Mouse (Mus musculus): ENCODE results near the gene Gm49601.

Gm49601 gene

GRCm38 (mm10) chr16:18629390-18630231, 3.4 kb upstream of the Gm49601 start, which contains the start of gene Sept5:
TSS of gene Sept5 (minus strand) at chr16:18629954.
- peak; percentile 48 to 75 for DNase-seq

- DNase-seq: no peak
Measured at GRCm38 (mm10) chr16:18628948-18629340, 2.7 kb upstream of the Gm49601 start.

GRCm38 (mm10) chr16:18628206-18628947, 2.1 kb upstream of the Gm49601 start:
- DNase-seq: no peak

GRCm38 (mm10) chr16:18627163-18627562, 936 bp upstream of the Gm49601 start:
- DNase-seq: no peak

GRCm38 (mm10) chr16:18625791-18626311, 376 bp downstream of the Gm49601 start:
- DNase-seq: peak in 1 of 2 experiments; percentile 37

GRCm38 (mm10) chr16:18625097-18625496, 1.1 kb downstream of the Gm49601 start:
- no peak for DNase-seq

- no peak for DNase-seq
Measured at GRCm38 (mm10) chr16:18624641-18625040, 1.6 kb downstream of the Gm49601 start.

GRCm38 (mm10) chr16:18623751-18624540, 2.3 kb downstream of the Gm49601 start:
- no peak for DNase-seq

- DNase-seq: no peak
Measured at GRCm38 (mm10) chr16:18622916-18623750, 3.1 kb downstream of the Gm49601 start.

GRCm38 (mm10) chr16:18622019-18622418, 4.2 kb downstream of the Gm49601 start, which contains the start of gene Gp1bb:
TSS of gene Gp1bb (minus strand) at chr16:18622403.
- no peak for DNase-seq

GRCm38 (mm10) chr16:18621362-18622001, 4.7 kb downstream of the Gm49601 start:
- DNase-seq: no peak

- peak; percentile 8 to 40 for DNase-seq
Measured at GRCm38 (mm10) chr16:18620601-18621361, 5.4 kb downstream of the Gm49601 start.

GRCm38 (mm10) chr16:18620201-18620600, 6.0 kb downstream of the Gm49601 start:
- no peak for DNase-seq

GRCm38 (mm10) chr16:18619110-18619509, 7.1 kb downstream of the Gm49601 start:
- DNase-seq: no peak

GRCm38 (mm10) chr16:18618297-18618696, 7.9 kb downstream of the Gm49601 start:
- no peak for DNase-seq

GRCm38 (mm10) chr16:18617370-18618065, 8.7 kb downstream of the Gm49601 start:
- peak; percentile 81 to 93 for DNase-seq

GRCm38 (mm10) chr16:18613301-18613700, 12.9 kb downstream of the Gm49601 start:
- DNase-seq: no peak

- DNase-seq: no peak
Measured at GRCm38 (mm10) chr16:18611752-18612151, 14.5 kb downstream of the Gm49601 start.

- no peak for DNase-seq
Measured at GRCm38 (mm10) chr16:18609099-18609498, 17.1 kb downstream of the Gm49601 start.

GRCm38 (mm10) chr16:18608226-18608625, 18.0 kb downstream of the Gm49601 start:
- DNase-seq: peak in 1 of 2 experiments; percentile 42

All from kidney, postnatal 36 days (tissue).